Mouse (Mus musculus) A20 (cell line): ENCODE data around the gene Slc15a1.
A peak's percentile ranks its signal among the peaks of the same experiment; 100 is the strongest.

ENCODE experiments used
- DNase-seq: peaks from one replicate; pipeline ENCODE4 v3.0.0-alpha.2; 2011; ENCODE audit warnings: low read depth, low spot score

The Slc15a1 gene

DNA sequence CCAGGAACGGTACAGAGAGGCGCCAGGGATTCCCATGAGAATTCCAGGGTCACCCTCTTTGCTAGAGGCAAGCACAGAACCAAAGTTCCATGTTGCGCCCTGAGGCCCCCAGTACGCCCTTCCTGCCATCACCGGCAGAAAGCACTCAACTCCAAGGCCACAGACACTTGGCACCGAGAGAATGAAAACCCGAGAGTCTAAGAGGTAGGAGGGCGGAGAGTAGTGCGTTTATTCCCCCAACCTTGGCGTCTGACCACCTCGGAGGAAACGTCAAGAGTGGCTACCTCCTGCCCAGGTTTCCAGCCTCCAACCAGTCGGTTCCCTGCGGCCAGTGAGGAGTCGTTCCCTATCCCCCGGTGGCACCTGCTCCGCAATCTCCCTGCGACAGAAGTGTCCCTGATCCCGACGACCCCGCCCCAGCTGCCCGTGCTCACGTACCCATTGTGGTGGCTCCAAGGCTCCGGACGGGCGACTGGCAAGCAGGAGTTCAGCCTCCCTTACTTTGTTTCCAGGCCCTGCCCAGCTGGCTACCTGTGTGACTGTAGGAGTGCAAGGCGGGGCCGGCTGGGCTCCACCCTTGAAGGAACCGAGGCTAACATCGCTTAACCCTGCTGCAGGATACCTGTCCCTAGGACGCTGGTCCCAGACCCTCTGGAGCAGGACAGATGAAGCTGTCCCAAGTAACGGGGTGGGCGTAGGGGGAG lies at the start of gene Slc15a1:
Slc15a1 (minus strand) TSS at position 472 of the 704 bp plus-strand sequence.
- no peak for DNase-seq

DNA sequence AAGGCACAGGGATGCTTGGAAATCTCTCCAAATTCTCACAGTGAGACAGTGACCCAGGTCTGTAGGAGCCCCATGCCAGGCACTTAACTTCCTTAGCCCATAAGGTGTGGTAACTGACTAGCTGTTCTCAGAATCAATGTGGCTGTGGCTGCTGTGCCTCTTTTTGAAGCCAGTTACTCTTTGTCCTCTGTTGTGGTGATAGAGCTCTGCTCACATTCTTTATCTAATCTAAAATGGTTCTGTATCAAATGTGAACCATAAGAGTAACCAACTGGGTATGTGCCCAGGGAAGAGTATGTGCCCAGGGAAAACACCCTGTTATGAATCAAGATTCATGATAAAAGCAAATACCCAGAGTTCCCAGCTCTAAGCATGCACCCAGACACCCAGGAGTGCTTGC lies 48.7 kb upstream of the Slc15a1 start:
- no peak for DNase-seq

DNA sequence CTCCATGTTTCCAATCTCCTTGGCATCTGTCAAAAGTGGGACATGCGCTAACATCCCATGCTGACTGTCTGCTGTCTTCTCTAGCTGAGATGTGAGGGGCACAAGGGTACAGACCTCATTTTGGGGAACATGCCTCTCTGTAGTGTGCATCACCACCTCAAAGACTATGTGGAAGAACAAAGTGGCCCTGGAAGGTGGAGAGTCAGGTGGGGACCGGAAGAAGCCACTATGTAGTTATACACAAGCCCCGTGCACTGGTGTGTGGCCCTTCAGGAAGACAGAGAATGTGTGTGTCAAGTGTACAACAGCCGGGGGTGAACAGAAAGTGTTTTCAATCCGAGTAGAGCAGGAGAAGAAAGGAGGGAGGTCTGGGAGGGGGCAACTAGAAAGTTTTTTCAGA lies 47.5 kb upstream of the Slc15a1 start:
- DNase-seq: no peak

DNA sequence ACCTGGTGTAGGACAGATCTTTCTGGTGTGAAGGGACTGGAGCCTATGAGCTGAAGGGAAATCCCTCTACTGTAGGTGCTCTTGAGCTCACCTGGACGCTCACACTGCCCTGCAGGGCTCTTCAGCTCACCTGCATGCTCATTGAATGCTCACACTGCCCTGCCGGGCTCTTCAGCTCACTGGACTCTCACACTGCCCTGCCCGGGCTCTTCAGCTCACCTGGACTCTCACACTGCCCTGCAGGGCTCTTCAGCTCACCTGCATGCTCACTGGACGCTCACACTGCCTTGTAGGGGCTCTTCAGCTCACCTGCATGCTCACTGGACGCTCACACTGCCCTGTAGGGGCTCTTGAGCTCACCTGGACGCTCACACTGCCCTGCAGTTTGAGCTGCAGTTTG lies 44.8 kb upstream of the Slc15a1 start:
- DNase-seq: no peak

DNA sequence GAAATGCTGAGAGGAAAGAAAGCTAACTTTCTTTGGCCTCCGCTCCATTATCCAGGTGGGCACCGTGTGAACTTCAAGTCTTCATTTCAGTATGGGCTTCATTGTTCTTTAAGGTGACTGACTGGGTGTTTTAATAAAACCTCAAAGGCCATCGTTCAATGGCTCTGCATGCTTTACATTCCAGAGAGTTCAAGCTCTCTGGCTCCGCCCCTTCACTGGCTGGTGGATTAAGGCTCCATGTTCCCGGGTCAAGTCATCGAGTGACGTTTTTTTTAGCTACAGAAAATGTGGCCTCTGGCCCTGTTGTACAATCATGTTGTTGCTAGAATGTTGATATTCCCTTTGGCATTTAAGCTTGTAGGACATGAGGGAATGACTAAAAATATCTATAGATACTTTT lies 42.7 kb upstream of the Slc15a1 start:
- DNase-seq: no peak

DNA sequence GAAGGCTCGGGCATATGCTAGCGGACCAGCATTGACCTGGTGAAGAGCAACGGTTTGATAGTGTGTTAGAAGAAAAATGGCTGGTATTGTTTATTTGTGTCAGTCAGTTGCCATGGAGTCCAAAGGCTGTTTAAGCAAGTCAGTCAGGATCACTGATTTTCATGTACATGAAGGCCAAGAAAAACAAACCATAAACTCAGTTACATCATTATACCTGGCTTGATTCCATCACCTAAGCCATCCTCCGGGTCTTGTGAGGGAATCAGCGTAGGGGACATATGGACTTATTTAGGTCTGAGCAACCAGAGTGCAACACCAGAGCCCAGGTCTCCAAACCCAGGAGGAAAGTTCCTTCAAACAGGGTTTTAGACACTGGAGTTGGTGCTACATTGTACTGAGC lies 41.6 kb upstream of the Slc15a1 start:
- DNase-seq: no peak

DNA sequence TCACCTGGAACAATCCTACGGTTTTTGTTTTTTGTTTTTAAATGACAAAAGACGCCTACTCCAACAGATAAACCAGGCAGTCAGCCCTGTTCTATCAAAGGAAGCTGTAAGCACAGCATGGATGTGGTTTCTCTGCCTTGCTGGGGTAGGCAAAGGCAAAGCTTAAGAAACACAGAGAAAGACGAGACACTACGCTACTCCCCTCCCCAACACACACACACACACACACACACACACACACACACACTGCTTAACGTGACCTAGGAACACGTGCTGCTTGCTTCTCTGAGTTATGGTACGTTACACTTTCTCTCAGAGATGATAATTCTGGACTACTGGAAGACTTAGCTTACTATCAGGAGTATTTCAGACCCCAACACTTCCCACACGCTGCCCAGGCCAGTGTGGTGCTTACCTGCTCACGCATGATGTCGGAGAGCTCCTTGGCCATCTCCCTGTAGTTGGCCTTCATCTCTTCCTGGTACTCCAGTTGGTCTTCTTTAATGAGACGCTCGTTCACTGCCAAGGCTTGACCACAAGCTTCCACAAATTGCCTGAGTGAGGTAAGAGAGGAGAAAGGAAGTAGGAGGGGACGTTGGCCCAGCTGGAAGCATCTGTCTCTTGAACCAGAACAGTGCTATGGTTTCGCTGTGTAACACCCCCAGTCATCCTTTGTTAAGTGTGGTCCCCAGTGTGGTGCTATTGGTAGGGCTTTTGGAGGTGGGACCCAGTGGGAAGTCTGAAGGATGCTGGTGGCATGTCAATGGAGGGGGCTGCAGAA lies 40.7 kb upstream of the Slc15a1 start:
- no peak for DNase-seq

DNA sequence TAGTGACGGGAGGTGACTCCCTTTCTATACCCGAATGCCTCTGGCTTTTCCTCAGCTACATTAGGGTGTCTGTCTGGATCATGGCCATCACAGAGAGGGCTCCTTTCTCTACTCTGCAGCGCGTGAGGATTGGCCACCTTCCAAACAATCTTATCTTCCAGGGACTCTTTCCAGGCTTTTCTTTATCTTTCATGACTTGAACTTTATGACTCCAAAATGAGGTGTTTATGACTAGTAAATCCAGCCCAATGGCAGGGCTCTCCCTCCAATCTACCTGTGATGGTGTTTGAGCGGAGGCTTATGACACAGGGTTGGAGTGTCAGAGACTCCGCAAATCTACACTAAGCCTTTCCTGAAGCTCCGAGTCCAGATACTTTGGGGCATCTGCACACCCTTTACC lies 36.2 kb upstream of the Slc15a1 start:
- DNase-seq: no peak

DNA sequence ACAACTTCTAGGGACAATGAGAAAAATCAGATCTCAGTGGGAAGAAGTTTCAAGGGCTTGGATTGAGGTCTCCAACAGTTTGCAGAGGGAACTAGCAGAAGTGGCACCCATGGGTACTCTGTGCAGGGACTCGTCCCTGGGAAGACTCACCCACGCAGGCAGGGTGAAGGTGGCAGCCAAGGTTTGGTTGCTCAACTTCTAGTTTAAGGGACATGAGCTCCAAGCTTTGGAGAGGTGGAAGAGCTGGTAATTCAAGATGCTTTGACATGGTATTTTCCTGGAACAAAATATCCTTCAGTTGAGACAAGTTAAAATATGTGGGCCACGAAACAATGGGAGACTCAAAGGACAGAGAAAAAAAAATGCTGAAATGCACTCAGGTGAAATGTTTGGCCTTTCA lies 29.4 kb upstream of the Slc15a1 start:
- DNase-seq: no peak

DNA sequence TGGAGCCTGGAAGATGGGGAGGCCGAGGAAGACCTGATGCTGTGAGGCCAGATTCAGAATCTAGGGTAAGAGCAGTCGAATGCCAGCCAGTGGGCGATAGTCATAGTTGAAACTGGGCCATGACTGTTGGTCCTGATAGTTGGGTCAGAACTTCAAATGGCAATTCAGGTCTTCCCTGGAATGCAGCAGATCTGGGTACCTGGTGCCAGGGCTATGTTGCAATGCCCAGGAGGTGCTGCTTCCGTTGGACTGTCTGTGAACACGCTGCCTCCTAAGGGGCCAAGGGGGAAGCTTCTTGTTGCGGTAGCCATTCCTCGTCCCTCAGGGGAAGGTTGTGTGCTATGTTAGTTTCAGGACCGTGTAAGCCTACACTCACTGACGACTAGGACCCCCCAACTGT lies 25.8 kb upstream of the Slc15a1 start:
- no peak for DNase-seq

DNA sequence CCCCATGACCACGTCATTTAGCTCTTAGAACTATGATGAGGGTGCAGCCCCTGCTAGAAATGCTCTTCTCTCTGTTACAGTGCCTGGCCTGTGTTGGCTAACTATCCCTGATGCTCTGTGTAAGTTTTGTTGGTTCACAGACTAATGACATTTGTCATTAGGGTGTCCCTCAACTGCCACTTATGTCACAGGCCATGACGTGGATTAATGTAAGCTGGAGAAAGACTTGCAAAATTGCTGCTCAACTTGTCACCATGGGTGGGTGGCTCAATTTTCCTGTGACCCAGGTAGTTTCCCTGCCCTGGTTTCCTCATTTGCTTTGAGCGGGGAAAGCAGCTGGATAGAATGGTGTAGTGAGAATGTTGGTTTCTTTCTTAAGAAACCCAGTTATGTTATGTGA lies 22.8 kb upstream of the Slc15a1 start:
- DNase-seq: no peak

DNA sequence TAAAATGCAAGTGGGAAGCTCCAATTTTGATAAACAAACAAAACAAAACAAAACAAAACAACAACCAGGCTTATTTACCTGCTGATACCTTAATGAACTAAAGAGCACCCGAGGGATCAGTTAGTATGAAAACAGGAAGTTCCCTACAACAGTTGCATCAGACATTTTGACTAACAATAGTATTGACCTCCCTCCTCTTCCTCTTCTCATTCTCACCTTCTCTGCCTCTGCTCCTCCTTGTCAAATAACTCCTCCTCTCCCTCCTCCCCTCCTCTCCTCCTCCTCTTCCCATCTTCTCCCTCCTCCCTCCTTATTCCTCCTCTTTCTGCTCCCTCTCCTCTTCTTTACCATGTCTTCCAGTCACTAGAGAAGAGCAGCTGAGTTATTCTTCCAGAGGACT lies 22.1 kb upstream of the Slc15a1 start:
- peak; percentile 60 for DNase-seq

DNA sequence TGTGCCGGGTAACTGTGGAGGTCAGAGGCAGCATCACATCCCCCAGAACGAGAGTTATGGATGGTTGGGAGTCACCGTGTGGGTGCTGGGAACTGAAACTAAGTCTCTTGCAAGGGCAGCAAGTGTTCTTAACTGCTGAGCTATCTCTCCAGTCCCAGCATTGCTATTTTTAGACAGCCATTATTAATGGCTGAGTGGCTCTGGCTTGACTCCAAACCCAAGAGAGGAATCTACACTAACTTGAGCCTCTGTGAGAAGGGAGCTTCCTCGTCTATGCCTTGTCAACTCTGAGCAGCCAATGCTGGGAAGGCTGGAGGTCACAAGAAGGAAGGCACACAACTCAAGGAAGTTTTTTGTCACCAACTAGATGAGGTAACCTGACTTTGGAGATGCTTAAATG lies 16.7 kb upstream of the Slc15a1 start:
- no peak for DNase-seq

DNA sequence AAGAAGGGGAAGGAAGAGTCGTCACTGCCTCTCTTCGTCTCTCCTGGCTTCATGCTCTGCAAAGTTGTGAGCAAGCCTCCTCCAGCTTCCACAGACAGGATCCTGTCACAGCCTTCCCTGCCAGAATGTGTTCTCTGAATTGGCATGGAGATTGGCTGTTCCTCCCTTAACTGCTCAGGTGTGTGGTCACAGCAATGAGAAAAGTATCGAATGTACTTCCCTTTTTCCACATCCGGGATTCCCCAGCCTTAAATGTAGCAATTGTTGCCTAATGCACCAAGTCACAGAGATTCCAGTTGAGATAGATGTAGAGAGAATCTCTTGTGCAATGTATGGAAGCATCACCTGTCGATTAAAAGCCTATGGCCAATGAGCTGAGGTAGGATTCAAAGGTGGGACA lies 11.8 kb upstream of the Slc15a1 start:
- DNase-seq: no peak

DNA sequence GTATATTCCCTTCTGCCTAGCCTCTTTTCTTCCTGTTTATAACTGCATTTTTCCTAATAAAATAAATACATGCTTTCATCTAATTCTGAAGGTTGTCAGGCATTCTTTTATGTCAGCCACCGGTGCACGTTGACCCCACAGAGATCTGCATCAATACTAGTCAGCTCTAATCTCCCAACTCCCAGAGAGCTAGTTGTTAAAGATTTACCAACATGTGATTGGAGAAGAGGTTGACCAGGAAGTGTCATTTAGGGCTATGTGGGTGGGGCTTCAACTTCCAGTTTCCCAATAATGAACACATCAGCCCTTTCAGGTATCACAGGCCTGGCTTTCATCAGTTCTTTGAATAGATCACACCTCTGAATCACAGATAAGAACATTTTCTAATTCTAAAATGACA lies 3.9 kb upstream of the Slc15a1 start:
- DNase-seq: no peak

DNA sequence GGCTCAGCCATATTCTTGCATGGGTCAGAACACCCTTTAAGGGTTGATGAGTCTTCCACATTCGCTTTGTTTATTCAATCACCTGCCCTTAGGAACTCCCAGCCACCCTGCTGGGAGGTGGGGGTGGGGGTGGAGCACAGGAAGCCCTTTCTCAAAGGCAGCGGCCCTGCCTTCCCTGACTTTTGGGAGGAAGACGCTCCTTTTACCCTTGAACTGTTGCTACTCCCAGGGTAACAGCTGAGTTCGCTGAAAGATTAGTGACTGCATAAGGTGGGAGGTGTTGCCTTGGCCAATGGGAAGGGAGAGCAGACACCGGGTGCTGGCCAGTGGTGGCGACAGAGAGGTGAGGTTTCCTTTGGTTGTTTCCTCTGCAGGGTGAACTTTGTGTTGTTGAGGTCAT lies 1.3 kb upstream of the Slc15a1 start:
- DNase-seq: no peak

DNA sequence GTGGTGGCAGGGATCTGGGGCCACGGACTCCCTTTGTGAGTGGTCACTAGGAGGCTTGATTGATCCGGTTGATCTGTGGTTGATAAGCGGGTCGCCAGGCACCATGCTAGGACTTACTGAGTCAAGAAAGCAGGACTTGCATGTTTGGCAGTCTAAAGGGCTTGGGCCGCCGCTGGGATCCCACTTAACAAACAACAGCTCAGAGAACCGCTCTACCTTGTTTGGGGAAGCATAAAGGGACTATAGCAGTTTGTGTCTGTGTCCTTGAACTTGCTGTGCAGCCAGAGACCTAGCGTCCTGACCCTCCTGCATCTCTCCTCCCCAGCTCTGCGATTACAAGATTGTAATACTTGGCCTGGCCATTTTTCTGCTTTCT lies 421 bp upstream of the Slc15a1 start:
- no peak for DNase-seq

DNA sequence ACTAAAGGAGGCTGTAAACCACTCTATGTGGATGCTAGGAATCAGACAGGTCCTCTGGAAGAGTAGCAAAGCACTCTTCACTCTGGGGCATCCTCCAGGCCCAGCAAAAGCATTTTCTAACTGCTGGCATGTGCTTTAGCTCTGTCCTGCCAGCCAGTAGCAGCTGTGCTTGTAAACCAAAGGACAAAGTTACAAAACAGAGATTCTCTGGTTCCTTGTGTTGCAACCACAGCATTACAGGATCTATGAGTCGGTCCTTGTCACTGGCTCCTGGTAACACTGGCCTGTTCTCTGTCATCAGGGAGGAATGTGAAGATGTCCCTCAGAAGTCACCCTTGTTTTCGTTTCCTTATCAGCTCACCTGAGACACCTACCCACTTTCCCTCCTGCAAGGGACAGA lies 4.5 kb downstream of the Slc15a1 start:
- DNase-seq: no peak

DNA sequence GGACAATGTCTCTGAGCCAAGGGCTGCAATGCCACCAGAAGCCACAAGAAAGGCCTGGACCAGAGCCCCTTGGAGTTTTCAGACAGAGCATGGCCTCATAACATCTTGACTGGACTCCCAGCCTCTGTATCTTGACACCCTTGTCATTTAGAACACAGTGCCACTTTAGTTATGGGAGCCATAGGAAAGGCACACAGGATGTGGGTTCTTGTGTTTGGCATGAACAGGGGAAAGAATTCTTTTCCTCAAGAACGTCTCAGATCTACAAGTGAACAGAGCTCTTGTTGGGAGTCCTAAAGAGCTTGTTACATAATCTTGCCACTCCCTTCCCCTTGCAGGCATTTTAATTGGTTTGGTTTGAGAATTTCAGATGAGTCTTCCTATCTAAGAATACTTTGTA lies 5.3 kb downstream of the Slc15a1 start:
- no peak for DNase-seq

DNA sequence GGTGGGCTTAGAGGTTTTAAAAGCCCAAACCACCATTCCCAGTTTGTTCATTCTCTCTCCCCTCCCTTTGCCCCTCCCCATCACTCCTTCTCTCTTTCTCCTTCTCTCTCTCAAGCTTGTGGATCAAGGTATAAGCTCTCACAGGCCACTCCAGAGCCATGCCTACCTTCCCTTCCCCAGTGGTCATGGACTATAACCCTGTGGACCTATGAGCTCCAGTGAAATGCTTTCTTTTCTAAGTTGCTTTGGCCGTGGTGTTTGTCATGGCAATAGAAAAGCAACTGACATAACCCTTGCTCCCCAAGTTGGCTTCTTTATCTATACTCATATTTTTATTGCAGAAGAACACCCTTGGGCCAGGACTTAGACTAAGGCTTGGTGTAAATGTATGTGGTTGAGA lies 7.3 kb downstream of the Slc15a1 start:
- no peak for DNase-seq

DNA sequence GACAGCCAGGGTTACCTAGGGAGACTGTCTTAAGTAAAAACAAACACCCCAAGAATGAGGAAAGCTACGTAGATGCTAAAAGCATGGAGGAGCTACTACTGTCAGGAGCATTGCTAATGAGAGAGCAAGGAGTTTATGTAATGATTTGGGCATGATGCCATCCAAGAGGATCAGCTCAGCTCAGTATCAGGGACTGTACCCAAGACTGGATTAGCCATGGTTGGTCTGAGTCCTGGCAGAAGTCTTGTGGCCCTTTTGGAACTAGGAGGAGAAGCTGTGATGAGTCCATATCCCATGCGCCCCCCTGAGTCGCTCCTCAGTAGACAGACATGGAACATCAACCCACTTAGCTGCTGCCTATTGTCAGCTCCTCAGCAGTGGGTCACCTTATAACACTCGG lies 9.3 kb downstream of the Slc15a1 start:
- DNase-seq: no peak

DNA sequence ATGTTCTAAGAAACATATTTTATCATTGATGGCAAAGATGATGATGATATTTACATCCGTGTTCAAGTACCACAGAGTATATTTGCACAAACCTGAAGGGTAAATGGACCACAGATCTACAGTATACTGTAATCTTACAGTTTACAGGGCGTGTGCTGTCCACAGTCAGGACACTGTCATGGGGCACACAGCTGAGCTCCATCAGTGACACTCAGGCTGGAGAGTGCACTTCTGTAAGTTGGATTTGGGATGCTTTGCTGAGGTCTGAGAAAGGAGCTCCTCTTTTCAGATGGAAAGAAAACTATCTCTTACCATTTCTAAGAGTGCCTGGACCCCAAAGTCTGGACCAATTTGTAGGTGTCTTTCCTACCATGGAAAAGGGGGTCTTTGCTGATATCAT lies 9.9 kb downstream of the Slc15a1 start:
- DNase-seq: no peak

DNA sequence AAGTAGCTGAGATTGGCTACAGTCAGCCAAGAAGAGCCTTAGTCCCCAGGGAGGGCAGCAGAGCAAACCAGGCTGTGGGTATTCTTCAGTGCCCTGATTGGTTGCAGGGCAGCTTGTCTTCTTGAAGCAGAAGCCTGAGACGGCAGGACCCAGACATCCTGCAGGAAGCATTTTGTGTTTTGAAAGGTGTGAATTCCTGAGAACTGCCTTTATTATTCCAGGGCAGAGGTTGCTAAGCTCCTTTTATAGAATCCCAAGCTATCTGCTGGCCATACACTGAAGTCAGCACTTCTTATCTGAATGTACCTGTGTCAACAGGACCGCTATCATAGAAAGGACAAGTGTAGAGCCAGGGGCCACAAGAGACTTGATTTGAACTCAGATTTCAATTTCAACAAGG lies 10.8 kb downstream of the Slc15a1 start:
- DNase-seq: no peak

DNA sequence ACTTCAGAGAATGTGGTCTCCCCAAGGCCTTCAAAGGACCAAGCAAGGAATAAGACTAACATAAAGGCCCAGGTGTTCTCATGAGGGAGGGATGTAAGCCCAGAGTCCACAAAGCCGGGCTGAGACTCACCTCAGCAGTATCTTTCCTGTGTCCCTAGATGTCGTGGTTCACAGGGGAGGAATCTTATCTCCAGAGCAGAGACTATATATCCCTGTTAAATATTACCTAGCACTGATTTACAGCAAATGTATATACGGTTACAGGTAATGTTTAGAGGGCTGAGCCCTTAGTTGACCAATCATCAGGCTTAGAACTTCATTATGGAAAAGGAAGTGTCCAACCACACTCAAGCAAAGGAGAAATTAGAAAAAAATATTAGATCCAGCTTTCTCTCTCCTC lies 11.3 kb downstream of the Slc15a1 start:
- no peak for DNase-seq
